9 mouse cellular contexts compared by ENCODE assay signal in the genomic region with DNA sequence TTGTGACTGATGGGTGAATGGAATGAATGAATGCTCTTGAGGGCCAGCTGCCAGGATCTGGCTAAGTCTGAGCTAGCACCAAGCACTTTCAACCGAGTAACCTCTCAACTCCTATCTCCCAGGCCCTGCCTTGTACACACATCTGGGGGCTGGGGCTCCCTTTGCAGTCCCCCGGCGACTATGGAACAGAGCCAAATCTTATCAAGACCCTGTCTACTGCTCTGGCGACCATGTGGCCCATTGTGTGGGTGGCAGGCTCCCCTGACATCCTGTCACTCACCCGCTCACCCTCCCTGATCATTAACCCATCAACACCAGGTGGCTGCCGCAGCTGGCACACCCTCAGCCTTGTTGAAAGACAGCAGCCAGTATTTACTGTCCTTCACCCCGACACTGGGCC. TPM values are rescaled to one million over a fixed set of nuclear protein-coding genes. Genes with fewer than 3 reads are reported as not detected.
DNase-seq lines count a peak whose midpoint lies in the region; ATAC-seq and TF ChIP-seq lines count a peak whose summit lies in the region.
"Had no signal": no experiment of that assay in that cellular context is flagged by ENCODE, and none has a peak within 500 bp of the region (broad histone marks: within the 10 kb centered on the region; RNA-seq: fewer than 3 reads in every experiment).

No protein-coding gene starts in this region.

- H3K9me3 ChIP-seq in hindbrain, postnatal 0 days (ENCODE audit: low read length) = no peaks in the 10 kb centered on the region
- no peaks in the 10 kb centered on the region for H3K9me3 ChIP-seq in intestine, embryonic 15.5 days
- H3K9me3 ChIP-seq: megakaryocyte, embryonic 14.5 days had no signal

- H3K9ac ChIP-seq in hindbrain, postnatal 0 days (replicated peaks; ENCODE audit: low read length) = no peak overlapping the region
- H3K9ac ChIP-seq in intestine, embryonic 15.5 days = no peak overlapping the region

- 18% methylated on average over 7 of the region's 7 CpGs for WGBS in hindbrain, postnatal 0 days
- WGBS in intestine, embryonic 15.5 days = 32% methylated on average over 7 of the region's 7 CpGs

- H3K4me3 ChIP-seq in hindbrain, postnatal 0 days (ENCODE audit: low read length) = no peak overlapping the region
- no peak overlapping the region for H3K4me3 ChIP-seq in intestine, embryonic 15.5 days (replicated peaks)

- TF ChIP-seq CTCF in hindbrain, postnatal 0 days (IDR thresholded peaks at IDR 0.05; ENCODE audit: low read depth) = no peak

- peaks cover 31% of the 10 kb centered on the region for H3K4me1 ChIP-seq in hindbrain, postnatal 0 days (ENCODE audit: insufficient read depth, low read length)
- H3K4me1 ChIP-seq in intestine, embryonic 15.5 days (replicated peaks) = peaks cover 65% of the 10 kb centered on the region

- no peak overlapping the region for H3K4me2 ChIP-seq in hindbrain, postnatal 0 days (ENCODE audit: low read depth, low read length)
- H3K4me2 ChIP-seq in intestine, embryonic 15.5 days (replicated peaks) = no peak overlapping the region

- DNase-seq in heart, adult 11 months = peak; percentile 94
- no peak for DNase-seq in heart, postnatal 14 days
- DNase-seq in hindbrain, postnatal 0 days (ENCODE audit: low spot score) = peak; percentile 27
- DNase-seq in natural killer cell, adult 2 months (ENCODE audit: low spot score in 2 of 2) = peak; percentile 71 to 76
- no peak for DNase-seq in testis, postnatal 10 days (ENCODE audit: low spot score)
- DNase-seq in left cerebral cortex, postnatal 4 days = no peak

- no peaks in the 10 kb centered on the region for H3K27me3 ChIP-seq in hindbrain, postnatal 0 days (ENCODE audit: insufficient read depth, low read length)
- no peaks in the 10 kb centered on the region for H3K27me3 ChIP-seq in intestine, embryonic 15.5 days (replicated peaks)

- ATAC-seq in CD4-positive, CD25-positive, alpha-beta regulatory T cell, adult 4 months = peak; percentile 19
- ATAC-seq in hindbrain, postnatal 0 days = no peak
- ATAC-seq in intestine, embryonic 15.5 days = no peak

- intact Hi-C loops in heart, postnatal 14 days (cut with DNase I) = no loop called here
- intact Hi-C loops in left cerebral cortex, postnatal 4 days (cut with DNase I) = no loop called here

- H3K36me3 ChIP-seq in hindbrain, postnatal 0 days (ENCODE audit: insufficient read depth, low read length) = no peaks in the 10 kb centered on the region
- H3K36me3 ChIP-seq in intestine, embryonic 15.5 days = no peaks in the 10 kb centered on the region

- H3K27ac ChIP-seq in hindbrain, postnatal 0 days = no peak overlapping the region; the same call in 1 of the 2 replicates
- no peak overlapping the region for H3K27ac ChIP-seq in intestine, embryonic 15.5 days

RNA-seq across cellular contexts. Expression of a gene that starts 1.9 kb away (rescaled TPM):
- 1 to 10 TPM; 4.3 to 6.2 TPM for total RNA-seq in heart, postnatal 14 days (2021)
- 100 to 1,000 TPM in 1 of 2 experiments, 10 to 100 TPM in 1; 95.9 to 158 TPM for polyA plus RNA-seq in CD4-positive, CD25-positive, alpha-beta regulatory T cell, adult 4 months (2017; shearing (Covaris generic))
- 7.2 and 8.1 TPM in 2 replicates for total RNA-seq in hindbrain, postnatal 0 days (2014; rRNA removed)
- 2.7 and 3.2 TPM in 2 replicates for polyA plus RNA-seq in hindbrain, postnatal 0 days (2015; fragmentation: Nextera tagmentation; extraction: Ambion mirVana)
- total RNA-seq in left cerebral cortex, postnatal 4 days (2021) = 1 to 10 TPM; 6.1 to 6.9 TPM
- polyA plus RNA-seq in intestine, embryonic 15.5 days (2015; fragmentation: Nextera tagmentation; extraction: Ambion mirVana) = 5.6 and 6.5 TPM in 2 replicates

RNA-seq across cellular contexts. Expression of a gene that starts 42.8 kb away (rescaled TPM):
- total RNA-seq in heart, postnatal 14 days (2021) = under 1 TPM in 1 of 2 experiments, not detected in 1; 0.29 TPM
- under 1 TPM in 1 of 2 experiments, not detected in 1; 0.43 TPM for polyA plus RNA-seq in CD4-positive, CD25-positive, alpha-beta regulatory T cell, adult 4 months (2017; shearing (Covaris generic))
- total RNA-seq in hindbrain, postnatal 0 days (2014; rRNA removed) = not detected in 2 replicates
- not detected in 2 replicates for polyA plus RNA-seq in hindbrain, postnatal 0 days (2015; fragmentation: Nextera tagmentation; extraction: Ambion mirVana)
- not detected for total RNA-seq in left cerebral cortex, postnatal 4 days (2021)
- not detected in 2 replicates for polyA plus RNA-seq in intestine, embryonic 15.5 days (2015; fragmentation: Nextera tagmentation; extraction: Ambion mirVana)

RNA-seq across cellular contexts. Expression of a gene that starts 49.1 kb away (rescaled TPM):
- 1 to 10 TPM in 1 of 2 experiments, under 1 TPM in 1; 0.49 to 1.4 TPM for total RNA-seq in heart, postnatal 14 days (2021)
- 1 to 10 TPM in 1 of 2 experiments, under 1 TPM in 1; 0.79 to 1.2 TPM for polyA plus RNA-seq in CD4-positive, CD25-positive, alpha-beta regulatory T cell, adult 4 months (2017; shearing (Covaris generic))
- not detected in 2 replicates for total RNA-seq in hindbrain, postnatal 0 days (2014; rRNA removed)
- not detected in 2 replicates for polyA plus RNA-seq in hindbrain, postnatal 0 days (2015; fragmentation: Nextera tagmentation; extraction: Ambion mirVana)
- total RNA-seq in left cerebral cortex, postnatal 4 days (2021) = not detected
- not detected in 2 replicates for polyA plus RNA-seq in intestine, embryonic 15.5 days (2015; fragmentation: Nextera tagmentation; extraction: Ambion mirVana)

Comparison
In these comparisons a context has a peak if more than half of its experiments do, and no peak if none do; other contexts are left out.
1. DNase-seq: peak in heart, adult 11 months (single experiment), hindbrain, postnatal 0 days (single experiment) and natural killer cell, adult 2 months (2 of 2); none in heart, postnatal 14 days (0 of 2), testis, postnatal 10 days (single experiment) and left cerebral cortex, postnatal 4 days (single experiment).